Mouse (Mus musculus) frontal cortex, postnatal 36 days (tissue): ENCODE results near the gene Trim61.

Experiments used
- DNase-seq, 2 experiments: peaks; one replicate each; pipeline ENCODE4 v3.0.0; 2022; ENCODE audit warnings: low spot score in 2 of 2

The Trim61 gene

GRCm38 (mm10) chr8:64987731-64988130, 30.6 kb downstream of the Trim61 start, which contains the start of gene Trim75:
Gene Trim75 (minus strand): TSS chr8:64987831.
- no peak for DNase-seq

GRCm38 (mm10) chr8:64983150-64983897, 35.0 kb downstream of the Trim61 start:
- DNase-seq: no peak
